Mouse (Mus musculus) C2C12 (cell line): ENCODE data around the gene Paqr3.

Source experiments
- CEBPB ChIP-seq: IDR thresholded peaks from one replicate; pipeline ENCODE4 v1.6.1; 2011; ENCODE audit warnings: low read depth, mild to moderate bottlenecking, control low read depth, moderate library complexity
- CTCF ChIP-seq: IDR thresholded peaks from one replicate; pipeline ENCODE4 v1.5.1; 2011; ENCODE audit not compliant: control insufficient read depth, insufficient read depth, insufficient read length
- FOSL1 ChIP-seq: IDR thresholded peaks from one replicate; pipeline ENCODE4 v1.8.0; 2011; ENCODE audit warnings: mild to moderate bottlenecking, low read length; ENCODE audit not compliant: poor library complexity, insufficient read depth, severe bottlenecking
- MAX ChIP-seq: IDR thresholded peaks from one replicate; pipeline ENCODE4 v1.6.1; 2011; ENCODE audit warnings: mild to moderate bottlenecking, control low read depth
- MYOD1 ChIP-seq: IDR thresholded peaks from one replicate; pipeline ENCODE4 v1.6.1; 2011; ENCODE audit warnings: low read depth; ENCODE audit not compliant: control insufficient read depth, insufficient read length

DNA sequence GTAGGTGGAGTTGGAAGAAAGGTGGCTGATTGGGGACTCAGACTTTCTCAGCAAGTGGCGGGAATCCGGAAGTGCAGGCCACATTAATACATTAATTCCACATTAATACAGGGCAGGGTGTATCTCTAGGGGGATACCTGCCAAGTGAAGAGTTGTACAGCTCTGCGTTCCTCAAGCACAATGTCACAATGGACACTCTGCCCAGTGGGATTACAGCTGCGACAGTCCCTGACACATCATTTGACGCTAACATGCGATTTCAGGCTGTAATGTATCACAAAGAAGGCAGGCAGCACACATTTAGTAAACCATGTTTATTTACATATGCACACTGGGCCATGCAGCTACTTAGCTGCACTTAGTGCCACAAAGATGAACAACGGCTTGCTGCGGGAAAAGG lies 18.4 kb downstream of the Paqr3 start:
- TF ChIP-seq CTCF = no peak
- TF ChIP-seq MAX = no peak
- no peak for TF ChIP-seq FOSL1
- no peak for TF ChIP-seq CEBPB
- TF ChIP-seq MYOD1 = no peak
